Comparison of ENCODE assay signal across 8 mouse cellular contexts in genomic region chr6:98949286-98949685, GRCm38 (mm10).
A peak's percentile ranks its signal among the peaks of the same experiment; 100 is the strongest.
DNase-seq lines count a peak whose midpoint lies in the region; ATAC-seq lines count a peak whose summit lies in the region.

No protein-coding gene starts in this region.

- DNase-seq in heart, adult 11 months = peak; percentile 89
- DNase-seq in heart, postnatal 14 days = no peak
- DNase-seq in Muller cell, postnatal 12 days (ENCODE audit: inconsistent ontology term) = peak; percentile 31
- no peak for DNase-seq in limb, embryonic 10.5 days (ENCODE audit: low spot score)
- no peak for DNase-seq in left cerebral cortex, adult 9 months (ENCODE audit: low spot score in 2 of 2)
- no peak for DNase-seq in layer of hippocampus, adult 18-20 months (ENCODE audit: low spot score in 2 of 2)

- H3K27me3 ChIP-seq in heart, embryonic 11.5 days (ENCODE audit: control insufficient read depth, insufficient read depth, low read length) = no peaks in the 10 kb centered on the region
- H3K27me3 ChIP-seq in limb, embryonic 10.5 days (ENCODE audit: low read depth, poor library complexity, severe bottlenecking) = no peaks in the 10 kb centered on the region

- peak overlapping the region; percentile 52; the same call in 1 of the 2 replicates for H3K27ac ChIP-seq in heart, embryonic 11.5 days (ENCODE audit: low read depth, low read length)
- H3K27ac ChIP-seq in limb, embryonic 10.5 days = peak overlapping the region; percentile 61; the same call in 1 of the 2 replicates

- H3K4me1 ChIP-seq in heart, embryonic 11.5 days (ENCODE audit: control insufficient read depth, insufficient read depth, low read length) = peaks cover 21% of the 10 kb centered on the region
- peaks cover 39% of the 10 kb centered on the region for H3K4me1 ChIP-seq in limb, embryonic 10.5 days

- peaks cover 8% of the 10 kb centered on the region; the same call in 1 of the 2 replicates for H3K36me3 ChIP-seq in heart, embryonic 11.5 days (ENCODE audit: control insufficient read depth, insufficient read depth, low read length)
- H3K36me3 ChIP-seq in limb, embryonic 10.5 days = peaks cover 7% of the 10 kb centered on the region

- H3K4me3 ChIP-seq in heart, embryonic 11.5 days (ENCODE audit: low read depth, low read length) = no peak overlapping the region
- no peak overlapping the region for H3K4me3 ChIP-seq in limb, embryonic 10.5 days

- ATAC-seq in heart, embryonic 11.5 days (replicated peaks; ENCODE audit: insufficient number of reproducible peaks, low FRiP score, low TSS enrichment) = no peak
- no peak for ATAC-seq in erythroblast, adult 5-6 weeks (replicated peaks; ENCODE audit: low FRiP score, poor library complexity, severe bottlenecking)

- intact Hi-C loops in heart, postnatal 14 days (cut with DNase I) = no loop called here

- H3K4me2 ChIP-seq in heart, embryonic 11.5 days = no peak overlapping the region

- WGBS in heart, embryonic 11.5 days (ENCODE audit: insufficient replicate concordance) = 54% methylated on average over 7 of the region's 7 CpGs
- 80% methylated on average over 7 of the region's 7 CpGs for WGBS in limb, embryonic 10.5 days

- no peaks in the 10 kb centered on the region for H3K9me3 ChIP-seq in heart, embryonic 11.5 days (replicated peaks; ENCODE audit: control insufficient read depth, low read length)
- no peaks in the 10 kb centered on the region for H3K9me3 ChIP-seq in limb, embryonic 10.5 days (replicated peaks)

- no peak overlapping the region for H3K9ac ChIP-seq in heart, embryonic 11.5 days (ENCODE audit: low read depth, low read length)

Comparison
In these comparisons a context has a peak if more than half of its experiments do, and no peak if none do; other contexts are left out.
1. DNase-seq: peak in heart, adult 11 months (single experiment) and Muller cell, postnatal 12 days (single experiment); none in heart, postnatal 14 days (0 of 2), limb, embryonic 10.5 days (single experiment), left cerebral cortex, adult 9 months (0 of 2) and layer of hippocampus, adult 18-20 months (0 of 2).